Mouse (Mus musculus) liver, adult 2 months (tissue): ENCODE results near the gene Gm28635. TPM values are rescaled to one million over a fixed set of nuclear protein-coding genes. Genes with fewer than 3 reads are reported as not detected.

ENCODE experiments used
- DNase-seq: peaks from one replicate; pipeline ENCODE4 v3.0.0-alpha.2; 2011; ENCODE audit warnings: low read depth, low spot score; ENCODE audit errors: extremely low read depth
- H3K27ac ChIP-seq: fragments of 200-500 bp; replicated peaks from 2 replicates; pipeline ENCODE4 v1.5.1; 2012; ENCODE audit warnings: low read depth, mild to moderate bottlenecking, control low read depth, inconsistent platforms, low read length; ENCODE audit not compliant: insufficient read depth
- H3K27me3 ChIP-seq: fragments of 200-500 bp; 2 replicates; pipeline ENCODE4 v1.6.1; 2012; ENCODE audit warnings: mild to moderate bottlenecking, moderate library complexity, low read length, inconsistent platforms; ENCODE audit not compliant: control insufficient read depth, insufficient read depth
- H3K36me3 ChIP-seq: fragments of 200-500 bp; 2 replicates; pipeline ENCODE4 v1.6.1; 2012; ENCODE audit warnings: low read length, inconsistent platforms; ENCODE audit not compliant: control insufficient read depth, insufficient read depth
- H3K4me1 ChIP-seq: fragments of 200-500 bp; 2 replicates; pipeline ENCODE4 v1.6.1; 2011; ENCODE audit warnings: low read length; ENCODE audit not compliant: control insufficient read depth, insufficient read depth
- H3K4me3 ChIP-seq: fragments of 200-500 bp; 2 replicates; pipeline ENCODE4 v1.5.1; 2011; ENCODE audit warnings: low read depth, mild to moderate bottlenecking, control low read depth, low read length, moderate library complexity; ENCODE audit not compliant: insufficient read depth
- H3K79me2 ChIP-seq: fragments of 200-500 bp; 2 replicates; pipeline ENCODE4 v1.6.1; 2012; ENCODE audit warnings: inconsistent platforms, mild to moderate bottlenecking, low read length, moderate library complexity; ENCODE audit not compliant: control insufficient read depth, insufficient read depth
- H3K9ac ChIP-seq: fragments of 200-500 bp; 2 replicates; pipeline ENCODE4 v1.6.1; 2012; ENCODE audit warnings: low read depth, mild to moderate bottlenecking, control low read depth, inconsistent platforms, low read length
- CTCF ChIP-seq: fragments of 200-500 bp; IDR thresholded peaks from 2 replicates; pipeline ENCODE4 v1.5.1; 2011; ENCODE audit warnings: low read depth, low read length, control low read depth
- POLR2A ChIP-seq: fragments of 200-500 bp; IDR thresholded peaks from 2 replicates; pipeline ENCODE4 v1.6.1; 2011; ENCODE audit warnings: low read length, control low read depth; ENCODE audit not compliant: insufficient read depth; ENCODE audit errors: extremely low read depth
- WGBS: fragments of 180-500 bp; shearing (Covaris S2); methylation state at CpG from one replicate; pipeline ENCODE4 v1.1.7; 2018; 5-methylcytosine and 5-hydroxymethylcytosine counted together
- polyA plus RNA-seq: library from polyadenylated mRNA; depleted of rRNA; stranded (reverse); fragments of >200 nt; gene quantifications from 2 replicates; pipeline ENCODE4 v1.2.3, GENCODE M21; 2012
- total RNA-seq: library from RNA; depleted of rRNA; stranded (reverse); fragments of >200 nt; gene quantifications from 2 replicates; pipeline ENCODE4 v1.2.3, GENCODE M21; 2014

The Gm28635 gene
- total and polyA plus RNA-seq, 2 experiments: not detected

GRCm38 (mm10) chr2:84650464-84651195, 27.2 kb downstream of the Gm28635 start, which contains the start of gene Ctnnd1:
Gene Ctnnd1 (minus strand): TSS chr2:84650765.
- peak within 1 kb of the TSS; percentile 67 for H3K4me3 ChIP-seq
- under 1% methylated on average over 15 of the region's 15 CpGs for WGBS
- peaks cover 18% of the 10 kb centered on the region for H3K79me2 ChIP-seq
- TF ChIP-seq CTCF (no peak), POLR2A (peak; percentile 74; the same call in 1 of the 2 replicates)
- peaks cover 14% of the 10 kb centered on the region for H3K4me1 ChIP-seq
- no peaks in the 10 kb centered on the region for H3K36me3 ChIP-seq
- H3K27ac ChIP-seq: peak within 1 kb of the TSS; percentile 92
- no peaks in the 10 kb centered on the region for H3K27me3 ChIP-seq
- peak; percentile 94 for DNase-seq
- peak within 1 kb of the TSS; percentile 95 for H3K9ac ChIP-seq

DNA sequence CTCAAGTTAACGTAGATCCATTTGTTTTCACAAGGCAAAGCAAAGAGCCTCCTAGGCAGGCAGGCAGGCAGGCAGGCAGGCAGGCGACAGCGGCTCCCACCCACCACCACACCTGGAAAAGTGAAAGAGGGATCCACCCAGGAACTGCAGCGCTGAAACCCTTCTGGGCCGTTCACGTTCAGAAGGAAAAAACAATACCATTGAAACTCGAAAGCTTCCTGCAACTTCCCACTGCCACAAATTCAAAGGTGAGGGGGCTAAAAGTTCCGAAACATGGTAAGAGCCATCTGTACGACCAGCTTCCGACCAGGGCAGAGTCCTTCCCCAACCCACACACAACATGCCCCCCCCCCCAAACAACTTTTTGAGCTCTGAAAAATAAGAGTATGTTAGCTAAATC, 28.2 kb downstream of the Gm28635 start:
- Histone ChIP-seq H3K27ac (peak overlapping the region; percentile 87), H3K79me2 (peaks cover 18% of the 10 kb centered on the region), H3K4me1 (peaks cover 14% of the 10 kb centered on the region), H3K27me3 (no peaks in the 10 kb centered on the region), H3K9ac (peak overlapping the region; percentile 95), H3K36me3 (no peaks in the 10 kb centered on the region; the same call in 1 of the 2 replicates), H3K4me3 (peak overlapping the region; percentile 55)
- TF ChIP-seq POLR2A (no peak), CTCF (no peak)
- DNase-seq: peak; percentile 43
- under 1% methylated on average over 10 of the region's 10 CpGs for WGBS

DNA sequence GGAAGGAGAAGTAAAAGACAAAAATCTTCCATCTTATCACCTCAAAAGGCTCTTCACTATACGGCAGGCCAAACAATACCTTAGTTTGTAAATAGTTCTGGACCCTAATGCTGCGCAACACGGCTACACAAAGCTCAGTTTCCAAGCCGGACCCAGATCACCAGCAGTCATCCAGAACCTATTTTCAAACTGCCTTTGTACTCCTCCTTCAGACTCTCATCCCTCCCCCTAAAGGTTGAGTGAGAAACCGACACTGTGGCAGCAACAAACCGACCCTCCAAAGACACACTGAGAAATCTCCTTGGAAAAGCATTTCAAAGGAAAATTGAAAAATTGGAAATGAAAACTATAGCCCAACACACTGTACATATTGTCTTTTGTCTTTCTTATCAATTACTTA, 29.5 kb downstream of the Gm28635 start:
- Histone ChIP-seq H3K4me1 (peaks cover 20% of the 10 kb centered on the region), H3K79me2 (peaks cover 24% of the 10 kb centered on the region), H3K36me3 (no peaks in the 10 kb centered on the region; the same call in 1 of the 2 replicates), H3K27ac (no peak overlapping the region), H3K4me3 (peak overlapping the region; percentile 41), H3K9ac (peak overlapping the region; percentile 40), H3K27me3 (no peaks in the 10 kb centered on the region)
- DNase-seq: no peak
- TF ChIP-seq CTCF: no peak
- TF ChIP-seq POLR2A: no peak
- 7% methylated on average over 6 of the region's 6 CpGs for WGBS

GRCm38 (mm10) chr2:84647051-84647568, 30.7 kb downstream of the Gm28635 start:
- Histone ChIP-seq H3K4me3 (no peak overlapping the region; the same call in 1 of the 2 replicates), H3K79me2 (peaks cover 30% of the 10 kb centered on the region), H3K36me3 (no peaks in the 10 kb centered on the region; the same call in 1 of the 2 replicates), H3K27me3 (no peaks in the 10 kb centered on the region), H3K9ac (peak overlapping the region; percentile 40; the same call in 1 of the 2 replicates), H3K4me1 (peaks cover 26% of the 10 kb centered on the region), H3K27ac (peak overlapping the region; percentile 37)
- no peak for TF ChIP-seq POLR2A
- no peak for TF ChIP-seq CTCF
- WGBS: 52% methylated on average over 6 of the region's 6 CpGs
- DNase-seq: peak; percentile 64

DNA sequence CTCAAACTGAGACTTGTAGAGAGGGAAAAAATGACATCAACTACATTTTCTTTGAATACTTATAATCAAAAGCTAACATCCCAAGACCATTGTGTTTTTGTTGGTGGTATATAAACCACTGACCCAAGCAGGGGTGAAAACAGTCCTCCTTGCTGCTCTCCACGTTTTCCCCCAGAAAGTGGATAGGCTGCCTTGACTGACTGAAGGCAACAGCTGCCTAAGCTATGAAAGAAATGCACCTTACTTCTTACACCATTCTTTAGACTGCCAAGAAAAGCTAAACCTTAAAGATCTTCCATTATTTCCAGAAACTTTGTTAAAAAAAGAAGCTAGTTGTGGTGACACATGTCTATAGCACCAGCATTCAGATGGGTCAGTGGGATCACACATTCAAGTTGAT, 31.7 kb downstream of the Gm28635 start:
- Histone ChIP-seq H3K4me1 (peaks cover 32% of the 10 kb centered on the region), H3K27me3 (no peaks in the 10 kb centered on the region), H3K4me3 (no peak overlapping the region), H3K79me2 (peaks cover 39% of the 10 kb centered on the region), H3K36me3 (peaks cover 2% of the 10 kb centered on the region), H3K27ac (no peak overlapping the region), H3K9ac (no peak overlapping the region)
- no peak for TF ChIP-seq POLR2A
- no peak for TF ChIP-seq CTCF
- DNase-seq: no peak
- 47% methylated on average over 1 of the region's 1 CpGs for WGBS

GRCm38 (mm10) chr2:84640833-84641232, 37.0 kb downstream of the Gm28635 start:
- Histone ChIP-seq H3K9ac (no peak overlapping the region), H3K36me3 (peaks cover 3% of the 10 kb centered on the region), H3K4me3 (no peak overlapping the region), H3K79me2 (peaks cover 34% of the 10 kb centered on the region; the same call in 1 of the 2 replicates), H3K27ac (no peak overlapping the region), H3K4me1 (peaks cover 41% of the 10 kb centered on the region), H3K27me3 (no peaks in the 10 kb centered on the region)
- no peak for DNase-seq
- TF ChIP-seq POLR2A (no peak), CTCF (no peak)
